Mouse (Mus musculus): ENCODE results near the gene Shmt2. TPM values are rescaled to one million over a fixed set of nuclear protein-coding genes. Genes with fewer than 3 reads are reported as not detected.
A peak's percentile ranks its signal among the peaks of the same experiment; 100 is the strongest.

Gene Shmt2
- total and polyA plus RNA-seq, 2 experiments from 2014 or later: 49.9 to 91.1 TPM

DNA sequence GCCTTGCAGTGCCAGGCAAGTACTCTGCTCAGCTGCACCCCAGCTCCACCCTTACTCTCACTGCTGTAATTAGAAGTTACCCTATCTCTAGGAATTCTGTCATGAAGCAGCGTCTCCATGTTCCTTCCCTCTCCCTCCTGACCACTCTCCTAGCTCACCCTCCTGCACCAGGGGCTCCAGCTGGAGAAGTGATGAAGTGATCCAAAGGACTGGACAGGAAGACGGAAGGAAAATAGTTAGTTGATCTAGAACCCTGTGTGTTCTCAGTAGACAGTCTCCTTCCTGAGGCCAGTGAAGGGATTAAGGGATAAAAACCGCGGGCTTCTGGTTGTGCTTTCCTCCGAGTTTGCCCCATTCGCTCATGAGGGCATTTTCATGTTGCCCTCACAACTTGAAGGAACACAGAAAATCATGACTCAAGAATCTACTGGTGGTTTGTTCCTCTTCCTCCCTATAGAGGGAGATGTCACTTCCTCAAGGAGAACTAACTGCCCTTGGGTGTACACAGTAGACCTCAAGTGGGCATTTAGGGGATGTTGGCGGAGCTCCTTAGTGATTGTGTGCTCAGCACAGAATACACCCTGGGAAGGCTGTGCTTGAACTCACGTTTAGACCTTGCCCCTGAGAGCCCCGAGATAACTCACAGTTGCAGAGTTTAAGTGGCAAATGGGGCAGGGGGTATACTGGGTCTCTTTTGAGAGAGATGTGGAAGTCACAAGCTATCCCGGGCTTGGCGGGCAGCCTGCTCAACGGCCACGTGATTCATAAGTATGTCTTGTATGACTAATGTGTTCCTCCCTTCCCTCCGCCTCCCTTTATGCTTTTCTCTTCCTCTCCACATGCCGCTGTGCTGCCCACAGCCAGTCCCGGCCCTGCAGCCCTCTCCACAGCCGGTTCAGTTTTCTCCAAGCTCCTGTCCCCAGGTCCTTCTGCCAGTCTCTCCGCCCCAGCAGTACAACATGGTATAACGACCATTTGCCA, 41.1 kb downstream of the Shmt2 start:
- ATAC-seq: peak; percentile 46; the same call in 1 of the 2 replicates

DNA sequence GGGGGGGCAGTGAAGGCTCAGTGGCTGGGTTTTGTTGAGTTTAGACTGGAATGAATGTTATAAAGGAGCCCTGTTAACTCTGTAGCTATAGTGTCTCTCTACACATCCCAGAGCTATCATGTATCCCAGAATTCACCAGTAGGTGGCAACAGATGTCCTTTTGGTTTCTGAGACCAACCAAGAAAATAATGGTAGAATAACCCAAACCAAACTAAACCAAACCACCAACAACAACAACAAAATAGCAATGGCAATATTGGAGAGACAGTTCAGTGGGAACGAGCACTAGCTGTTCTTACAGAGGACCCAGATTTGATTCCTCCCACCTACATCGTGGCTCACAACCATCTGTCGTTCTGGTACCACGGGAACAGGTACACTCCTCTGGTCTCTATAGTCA, 43.1 kb downstream of the Shmt2 start:
- H3K36me3 ChIP-seq (ENCODE audit: insufficient read depth, low read length): peaks cover 32% of the 10 kb centered on the region; the same call in 1 of the 2 replicates
- TF ChIP-seq CTCF (IDR thresholded peaks at IDR 0.05; ENCODE audit: low read depth): peak; percentile 74
- H3K4me3 ChIP-seq (ENCODE audit: low read length): no peak overlapping the region
- no peaks in the 10 kb centered on the region for H3K4me1 ChIP-seq (ENCODE audit: insufficient read depth, low read length)
- 0 out of 2 replicates have a peak, but pooled peaks have one; percentile 56 for ATAC-seq
- no peaks in the 10 kb centered on the region for H3K27me3 ChIP-seq (ENCODE audit: insufficient read depth, low read length)
- no peak overlapping the region for H3K27ac ChIP-seq
- H3K9ac ChIP-seq (replicated peaks; ENCODE audit: low read length): no peak overlapping the region
- WGBS: 92% methylated on average over 4 of the region's 4 CpGs
- peak; percentile 74 for DNase-seq (ENCODE audit: low spot score)
- no peak overlapping the region for H3K4me2 ChIP-seq (ENCODE audit: low read depth, low read length)
- H3K9me3 ChIP-seq (ENCODE audit: low read length): no peaks in the 10 kb centered on the region

More for the DNA sequence above, 41.1 kb downstream of the Shmt2 start:
- Histone ChIP-seq H3K4me3 (ENCODE audit: low read length) (no peak overlapping the region), H3K4me2 (ENCODE audit: low read depth, low read length) (no peak overlapping the region), H3K9me3 (ENCODE audit: low read length) (no peaks in the 10 kb centered on the region), H3K4me1 (ENCODE audit: insufficient read depth, low read length) (no peaks in the 10 kb centered on the region), H3K27me3 (ENCODE audit: insufficient read depth, low read length) (no peaks in the 10 kb centered on the region), H3K9ac (replicated peaks; ENCODE audit: low read length) (no peak overlapping the region), H3K36me3 (ENCODE audit: insufficient read depth, low read length) (peaks cover 41% of the 10 kb centered on the region), H3K27ac (no peak overlapping the region)
- WGBS: 78% methylated on average over 19 of the region's 19 CpGs
- TF ChIP-seq CTCF (IDR thresholded peaks at IDR 0.05; ENCODE audit: low read depth): 0 out of 2 replicates have a peak, but pooled peaks have one; percentile 11
- no peak for DNase-seq (ENCODE audit: low spot score)

- no peak overlapping the region for H3K4me2 ChIP-seq (ENCODE audit: low read depth, low read length)
- TF ChIP-seq CTCF (IDR thresholded peaks at IDR 0.05; ENCODE audit: low read depth): no peak
These were observed 44.9 kb downstream of the Shmt2 start for GRCm38 (mm10) chr10:127477301-127477700.

DNA sequence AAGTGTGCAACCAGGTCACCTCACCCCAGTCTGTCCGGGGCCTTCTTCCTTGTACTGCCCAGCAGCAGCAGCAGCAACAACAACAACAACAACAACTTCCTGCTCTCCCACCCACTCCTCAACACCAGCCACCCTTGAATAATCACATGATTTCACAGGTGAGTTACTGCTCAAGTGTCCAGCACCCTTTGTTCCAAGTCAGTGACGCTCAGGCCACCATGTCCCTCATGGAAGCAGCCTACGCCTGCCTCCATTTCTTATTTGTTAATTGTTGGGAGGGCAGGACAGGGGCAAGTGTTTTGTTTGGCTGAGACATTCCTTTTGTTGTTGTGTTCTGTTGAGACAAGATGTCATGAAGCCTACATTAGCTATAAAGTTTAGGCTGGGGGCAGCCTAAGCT, 45.7 kb downstream of the Shmt2 start:
- Histone ChIP-seq H3K36me3 (ENCODE audit: insufficient read depth, low read length) (peaks cover 28% of the 10 kb centered on the region; the same call in 1 of the 2 replicates), H3K27me3 (ENCODE audit: insufficient read depth, low read length) (no peaks in the 10 kb centered on the region), H3K4me1 (ENCODE audit: insufficient read depth, low read length) (no peaks in the 10 kb centered on the region), H3K27ac (no peak overlapping the region), H3K4me3 (ENCODE audit: low read length) (no peak overlapping the region), H3K9ac (replicated peaks; ENCODE audit: low read length) (no peak overlapping the region), H3K9me3 (ENCODE audit: low read length) (no peaks in the 10 kb centered on the region), H3K4me2 (ENCODE audit: low read depth, low read length) (no peak overlapping the region)
- no peak for DNase-seq (ENCODE audit: low spot score)
- WGBS: 90% methylated on average over 3 of the region's 3 CpGs
- no peak for TF ChIP-seq CTCF (IDR thresholded peaks at IDR 0.05; ENCODE audit: low read depth)
- no peak for ATAC-seq

More at GRCm38 (mm10) chr10:127477301-127477700, 44.9 kb downstream of the Shmt2 start:
- H3K36me3 ChIP-seq (ENCODE audit: insufficient read depth, low read length): peaks cover 25% of the 10 kb centered on the region; the same call in 1 of the 2 replicates
- no peaks in the 10 kb centered on the region for H3K27me3 ChIP-seq (ENCODE audit: insufficient read depth, low read length)
- H3K4me1 ChIP-seq (ENCODE audit: insufficient read depth, low read length): no peaks in the 10 kb centered on the region
- 83% methylated on average over 7 of the region's 7 CpGs for WGBS
- no peak for ATAC-seq
- H3K9ac ChIP-seq (replicated peaks; ENCODE audit: low read length): no peak overlapping the region
- no peaks in the 10 kb centered on the region for H3K9me3 ChIP-seq (ENCODE audit: low read length)
- no peak for DNase-seq (ENCODE audit: low spot score)
- H3K27ac ChIP-seq: no peak overlapping the region
- no peak overlapping the region for H3K4me3 ChIP-seq (ENCODE audit: low read length)

DNA sequence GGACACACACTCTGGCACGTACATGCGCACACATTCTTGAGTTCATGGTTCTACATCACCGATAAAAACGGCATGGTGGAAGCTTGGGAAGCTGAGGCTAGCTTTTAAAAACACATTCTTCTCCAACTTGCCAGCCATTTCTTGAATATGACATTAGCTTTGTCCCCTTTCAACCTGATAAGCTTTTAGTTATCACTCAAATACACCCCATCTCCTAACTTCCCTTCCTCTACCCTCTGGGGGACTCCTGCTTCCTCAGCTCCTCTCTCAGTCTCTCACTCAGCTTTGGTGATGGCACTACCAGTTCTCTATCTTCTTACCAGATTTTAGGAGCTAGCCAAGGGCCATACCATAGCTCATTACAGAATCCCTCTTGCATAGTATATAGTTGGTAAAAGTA, 47.1 kb downstream of the Shmt2 start:
- Histone ChIP-seq H3K36me3 (ENCODE audit: insufficient read depth, low read length) (peaks cover 36% of the 10 kb centered on the region; the same call in 1 of the 2 replicates), H3K27ac (no peak overlapping the region), H3K4me1 (ENCODE audit: insufficient read depth, low read length) (no peaks in the 10 kb centered on the region), H3K27me3 (ENCODE audit: insufficient read depth, low read length) (no peaks in the 10 kb centered on the region), H3K9ac (replicated peaks; ENCODE audit: low read length) (no peak overlapping the region), H3K4me2 (ENCODE audit: low read depth, low read length) (no peak overlapping the region), H3K9me3 (ENCODE audit: low read length) (no peaks in the 10 kb centered on the region), H3K4me3 (ENCODE audit: low read length) (no peak overlapping the region)
- 97% methylated on average over 4 of the region's 4 CpGs for WGBS
- no peak for TF ChIP-seq CTCF (IDR thresholded peaks at IDR 0.05; ENCODE audit: low read depth)
- DNase-seq (ENCODE audit: low spot score): no peak
- ATAC-seq: no peak

DNA sequence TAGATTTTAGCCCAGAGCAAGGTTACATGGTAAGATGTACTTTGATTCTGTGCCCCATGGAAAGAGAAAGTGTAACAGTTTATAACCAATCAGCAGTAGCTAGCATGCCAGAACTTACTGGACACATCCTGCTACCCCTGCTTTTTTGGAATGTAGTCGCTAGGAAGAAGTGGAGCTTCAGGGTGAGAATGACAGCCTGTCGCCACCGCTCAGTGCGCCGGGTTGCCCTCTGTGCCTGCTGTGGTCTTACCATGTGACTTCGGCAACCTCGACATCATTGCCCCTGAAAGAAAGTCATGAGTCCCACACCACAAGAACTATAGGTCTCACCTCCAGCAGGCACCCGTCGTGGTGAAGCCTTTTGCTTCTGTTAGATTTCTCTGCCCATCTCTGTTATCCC, 49.5 kb downstream of the Shmt2 start:
- WGBS: 88% methylated on average over 9 of the region's 9 CpGs
- H3K36me3 ChIP-seq (ENCODE audit: insufficient read depth, low read length): peaks cover 40% of the 10 kb centered on the region; the same call in 1 of the 2 replicates
- H3K9ac ChIP-seq (replicated peaks; ENCODE audit: low read length): no peak overlapping the region
- DNase-seq (ENCODE audit: low spot score): no peak
- no peak for ATAC-seq
- no peak overlapping the region for H3K4me2 ChIP-seq (ENCODE audit: low read depth, low read length)
- no peaks in the 10 kb centered on the region for H3K9me3 ChIP-seq (ENCODE audit: low read length)
- no peaks in the 10 kb centered on the region for H3K4me1 ChIP-seq (ENCODE audit: insufficient read depth, low read length)
- H3K4me3 ChIP-seq (ENCODE audit: low read length): no peak overlapping the region
- no peak for TF ChIP-seq CTCF (IDR thresholded peaks at IDR 0.05; ENCODE audit: low read depth)
- no peak overlapping the region for H3K27ac ChIP-seq
- H3K27me3 ChIP-seq (ENCODE audit: insufficient read depth, low read length): no peaks in the 10 kb centered on the region
